Mouse (Mus musculus) brain, embryonic 14.5 days (tissue): Measurements from ENCODE around the gene Kif22. TPM values are rescaled to one million over a fixed set of nuclear protein-coding genes. Genes with fewer than 3 reads are reported as not detected.

Experiments used
- DNase-seq: peaks from one replicate; pipeline ENCODE4 v3.0.0-alpha.2; 2011; ENCODE audit warnings: low read depth
- CTCF ChIP-seq: fragments of 200-500 bp; IDR thresholded peaks from 2 replicates; pipeline ENCODE4 v1.5.1; 2012; ENCODE audit warnings: inconsistent platforms, mild to moderate bottlenecking, moderate library complexity, borderline replicate concordance; ENCODE audit not compliant: insufficient read depth, insufficient read length; ENCODE audit errors: extremely low read depth
- POLR2A ChIP-seq: fragments of 200-500 bp; IDR thresholded peaks from 2 replicates; pipeline ENCODE4 v1.6.1; 2012; ENCODE audit warnings: mild to moderate bottlenecking, inconsistent platforms, borderline replicate concordance; ENCODE audit not compliant: poor library complexity, insufficient read depth, insufficient read length, severe bottlenecking; ENCODE audit errors: extremely low read depth
- polyA plus RNA-seq: library from polyadenylated mRNA; depleted of rRNA; stranded (reverse); fragments of >200 nt; gene quantifications from 2 replicates; pipeline ENCODE4 v1.2.3, GENCODE M21; 2012; rRNA removed

Kif22 gene
- polyA plus RNA-seq, 1 experiment: 25.5 TPM

GRCm38 (mm10) chr7:126988816-126989215, 53.5 kb downstream of the Kif22 start:
- DNase-seq: no peak
- no peak for TF ChIP-seq CTCF
- no peak for TF ChIP-seq POLR2A

GRCm38 (mm10) chr7:126986319-126986718, 56.0 kb downstream of the Kif22 start:
- TF ChIP-seq CTCF: peak; percentile 35; the same call in 1 of the 2 replicates
- no peak for TF ChIP-seq POLR2A
- peak; percentile 45 for DNase-seq

GRCm38 (mm10) chr7:126984667-126985444, 57.4 kb downstream of the Kif22 start:
- DNase-seq: no peak
- no peak for TF ChIP-seq CTCF
- no peak for TF ChIP-seq POLR2A

GRCm38 (mm10) chr7:126983113-126983512, 59.2 kb downstream of the Kif22 start:
- DNase-seq: no peak
- no peak for TF ChIP-seq POLR2A
- no peak for TF ChIP-seq CTCF

- no peak for DNase-seq
- TF ChIP-seq POLR2A: no peak
- TF ChIP-seq CTCF: no peak
Measured at GRCm38 (mm10) chr7:126982054-126982453, 60.2 kb downstream of the Kif22 start.

GRCm38 (mm10) chr7:126981601-126982000, 60.7 kb downstream of the Kif22 start:
- no peak for DNase-seq
- no peak for TF ChIP-seq CTCF

GRCm38 (mm10) chr7:126978841-126979240, 63.4 kb downstream of the Kif22 start:
- TF ChIP-seq POLR2A (no peak), CTCF (no peak)
- DNase-seq: no peak

Other genes starting within 250 kb of the Kif22 start
- 219 and 232 TPM in 2 replicates for gene Ppp4c, start 250.0 kb downstream of the Kif22 start, polyA plus RNA-seq
- gene Fam57b, start 244.8 kb downstream of the Kif22 start, polyA plus RNA-seq: 199 and 224 TPM in 2 replicates
- not detected in 2 replicates for gene 4930451I11Rik, start 210.8 kb downstream of the Kif22 start, polyA plus RNA-seq
- 11.8 and 13.2 TPM in 2 replicates for gene Doc2a, start 195.1 kb downstream of the Kif22 start, polyA plus RNA-seq
- 48.6 and 65.1 TPM in 2 replicates for gene Hirip3, start 180.5 kb downstream of the Kif22 start, polyA plus RNA-seq
- 86.9 and 99.3 TPM in 2 replicates for gene Ino80e, start 180.1 kb downstream of the Kif22 start, polyA plus RNA-seq
- 101 and 131 TPM in 2 replicates for gene Taok2, start 157.8 kb downstream of the Kif22 start, polyA plus RNA-seq
- 28.3 and 36.8 TPM in 2 replicates for gene Tmem219, start 119.6 kb downstream of the Kif22 start, polyA plus RNA-seq
- gene Kctd13, start 113.6 kb downstream of the Kif22 start, polyA plus RNA-seq: 91.1 and 108 TPM in 2 replicates
- 21.0 and 21.2 TPM in 2 replicates for gene Asphd1, start 92.9 kb downstream of the Kif22 start, polyA plus RNA-seq
- gene Sez6l2, start 91.9 kb downstream of the Kif22 start, polyA plus RNA-seq: 84.2 and 129 TPM in 2 replicates
- gene Cdipt, start 66.6 kb downstream of the Kif22 start, polyA plus RNA-seq: 153 and 166 TPM in 2 replicates
- 0.59 and 1.0 TPM in 2 replicates for gene Cdiptos, start 66.4 kb downstream of the Kif22 start, polyA plus RNA-seq
- 3.5 and 4.3 TPM in 2 replicates for gene Mvp, start 27.9 kb downstream of the Kif22 start, polyA plus RNA-seq
- 1.0 and 1.2 TPM in 2 replicates for gene Pagr1b, start 26.0 kb downstream of the Kif22 start, polyA plus RNA-seq
- gene Pagr1a, start 25.1 kb downstream of the Kif22 start, polyA plus RNA-seq: 13.0 and 24.4 TPM in 2 replicates
- gene Gm42742, start 21.4 kb downstream of the Kif22 start, polyA plus RNA-seq: 77.9 and 87.6 TPM in 2 replicates
- gene Prrt2, start 21.3 kb downstream of the Kif22 start, polyA plus RNA-seq: 71.4 and 81.2 TPM in 2 replicates
- 350 and 352 TPM in 2 replicates for gene Maz, start 15.4 kb downstream of the Kif22 start, polyA plus RNA-seq
- gene Zg16, start 44.9 kb upstream of the Kif22 start, polyA plus RNA-seq: 0.21 TPM in 1 of 2 replicates, not detected in the other
- 1.5 and 2.1 TPM in 2 replicates for gene AI467606, start 48.9 kb upstream of the Kif22 start, polyA plus RNA-seq
- gene Qprt, start 79.8 kb upstream of the Kif22 start, polyA plus RNA-seq: 0.75 and 0.76 TPM in 2 replicates
- gene Spn, start 95.4 kb upstream of the Kif22 start, polyA plus RNA-seq: 0.09 and 0.10 TPM in 2 replicates
- gene Cd2bp2, start 153.6 kb upstream of the Kif22 start, polyA plus RNA-seq: 108 and 117 TPM in 2 replicates
- gene Tbc1d10b, start 166.0 kb upstream of the Kif22 start, polyA plus RNA-seq: 54.2 and 66.1 TPM in 2 replicates
- 5.8 and 8.9 TPM in 2 replicates for gene Mylpf, start 166.4 kb upstream of the Kif22 start, polyA plus RNA-seq
- 38.5 and 38.9 TPM in 2 replicates for gene Zfp553, start 190.6 kb upstream of the Kif22 start, polyA plus RNA-seq
- 19.4 and 22.6 TPM in 2 replicates for gene Sept1, start 190.7 kb upstream of the Kif22 start, polyA plus RNA-seq
- gene Zfp771, start 201.8 kb upstream of the Kif22 start, polyA plus RNA-seq: 88.1 and 118 TPM in 2 replicates
- 82.3 and 131 TPM in 2 replicates for gene Dctpp1, start 218.2 kb upstream of the Kif22 start, polyA plus RNA-seq
- gene Sephs2, start 231.6 kb upstream of the Kif22 start, polyA plus RNA-seq: 21.5 and 28.6 TPM in 2 replicates